Mouse (Mus musculus) induced T-regulatory cell, adult 2 months (primary cell): ENCODE data around the gene Ulk1.
A peak's percentile ranks its signal among the peaks of the same experiment; 100 is the strongest.
"Not testable (repeated sequence)": the region's sequence is repeated elsewhere in the genome, so short reads cannot be mapped to it uniquely, and the experiment has no call there.

Source experiments
- DNase-seq: peaks from one replicate; pipeline ENCODE4 v3.0.0-alpha.2; 2012; ENCODE audit warnings: low read depth

The Ulk1 gene

GRCm38 (mm10) chr5:110809667-110810325 lies at the start of gene Ulk1:
Gene Ulk1, minus strand, starts transcription at chr5:110810097.
- DNase-seq, result peak; percentile 100

GRCm38 (mm10) chr5:110859013-110859650 lies 49.2 kb upstream of the Ulk1 start:
- no peak for DNase-seq

- DNase-seq, result no peak
These were observed 47.2 kb upstream of the Ulk1 start for GRCm38 (mm10) chr5:110857091-110857490.

- no peak for DNase-seq
These were observed 43.1 kb upstream of the Ulk1 start for GRCm38 (mm10) chr5:110852990-110853389.

- no peak for DNase-seq
These were observed 31.4 kb upstream of the Ulk1 start for GRCm38 (mm10) chr5:110841046-110841862.

- DNase-seq, result peak; percentile 87
These were observed 30.6 kb upstream of the Ulk1 start for GRCm38 (mm10) chr5:110840465-110840864.

GRCm38 (mm10) chr5:110839678-110840365 lies 29.9 kb upstream of the Ulk1 start, which contains the start of the genes Hscb and Chek2:
Gene Hscb, minus strand, starts transcription at chr5:110839777.
Gene Chek2, plus strand, starts transcription at chr5:110839979.
- peak; percentile 99 for DNase-seq

- no peak for DNase-seq
These were observed 29.3 kb upstream of the Ulk1 start for GRCm38 (mm10) chr5:110839038-110839677.

GRCm38 (mm10) chr5:110838016-110838415 lies 28.1 kb upstream of the Ulk1 start:
- not testable (repeated sequence) for DNase-seq

- no peak for DNase-seq
These were observed 26.1 kb upstream of the Ulk1 start for GRCm38 (mm10) chr5:110835959-110836358.

GRCm38 (mm10) chr5:110831036-110831720 lies 21.3 kb upstream of the Ulk1 start:
- no peak for DNase-seq

GRCm38 (mm10) chr5:110827576-110827975 lies 17.7 kb upstream of the Ulk1 start:
- no peak for DNase-seq

GRCm38 (mm10) chr5:110826781-110827495 lies 17.0 kb upstream of the Ulk1 start:
- DNase-seq, result no peak

- no peak for DNase-seq
These were observed 14.5 kb upstream of the Ulk1 start for GRCm38 (mm10) chr5:110824421-110824820.

- peak; percentile 70 for DNase-seq
These were observed 853 bp downstream of the Ulk1 start for GRCm38 (mm10) chr5:110808821-110809666.

GRCm38 (mm10) chr5:110808061-110808631 lies 1.8 kb downstream of the Ulk1 start:
- peak; percentile 93 for DNase-seq

GRCm38 (mm10) chr5:110807453-110807852 lies 2.4 kb downstream of the Ulk1 start:
- no peak for DNase-seq

- no peak for DNase-seq
These were observed 3.2 kb downstream of the Ulk1 start for GRCm38 (mm10) chr5:110806676-110807075.

- DNase-seq, result no peak
These were observed 3.7 kb downstream of the Ulk1 start for GRCm38 (mm10) chr5:110806154-110806553.
